Mouse (Mus musculus) activated CD4-positive, CD25-positive, alpha-beta regulatory T cell (primary cell): ENCODE results near the gene Lum. TPM values are rescaled to one million over a fixed set of nuclear protein-coding genes. Genes with fewer than 3 reads are reported as not detected.

Source experiments
- polyA plus RNA-seq, 2 experiments: library from polyadenylated mRNA; unstranded; fragments of 100-300 nt; shearing (Covaris generic); gene quantifications; one replicate each; pipeline ENCODE4 v1.2.1; 2017

Gene Lum
- polyA plus RNA-seq, result under 1 TPM in 1 of 2 experiments, not detected in 1; 0.07 TPM

GRCm38 (mm10) chr10:97564957-97565856, at the start of gene Lum:
Gene Lum (plus strand): TSS chr10:97565128.

GRCm38 (mm10) chr10:97606579-97606978, 41.7 kb downstream of the Lum start, which contains the start of gene Kera:
Gene Kera (plus strand): TSS chr10:97606879.

Other genes starting within 250 kb of the Lum start
- gene Dcn, start 85.5 kb upstream of the Lum start, polyA plus RNA-seq, result under 1 TPM in 1 of 2 experiments, not detected in 1; 0.58 TPM
- gene Kera, start 41.8 kb downstream of the Lum start, polyA plus RNA-seq, result not detected
- not detected for gene Epyc, start 78.9 kb downstream of the Lum start, polyA plus RNA-seq
- not detected for gene Ccer1, start 127.9 kb downstream of the Lum start, polyA plus RNA-seq
- not detected for gene C030005K15Rik, start 161.6 kb downstream of the Lum start, polyA plus RNA-seq